Mouse (Mus musculus) forebrain, embryonic 16.5 days (tissue): Measurements from ENCODE around the gene Specc1. TPM values are rescaled to one million over a fixed set of nuclear protein-coding genes. Genes with fewer than 3 reads are reported as not detected.

Experiments
- ATAC-seq: fragments of 200-750 bp; cut with Nextera tagmentation; 2 replicates; pipeline ENCODE4 v1.8.0; 2017; ENCODE audit warnings: mild to moderate bottlenecking, moderate library complexity
- H3K27ac ChIP-seq: fragments of 300-500 bp; sonication (generic); 2 replicates; pipeline ENCODE4 v1.5.1; 2014; ENCODE audit warnings: low read length, control low read depth
- H3K27me3 ChIP-seq: fragments of 300-500 bp; sonication (generic); replicated peaks from 2 replicates; pipeline ENCODE4 v1.6.1; 2014; ENCODE audit warnings: low read length; ENCODE audit not compliant: control insufficient read depth, insufficient read depth
- H3K36me3 ChIP-seq: fragments of 300-500 bp; sonication (generic); 2 replicates; pipeline ENCODE4 v1.6.1; 2014; ENCODE audit not compliant: control insufficient read depth, insufficient read depth
- H3K4me1 ChIP-seq: fragments of 300-500 bp; sonication (generic); replicated peaks from 2 replicates; pipeline ENCODE4 v1.6.1; 2014; ENCODE audit warnings: low read length; ENCODE audit not compliant: control insufficient read depth, insufficient read depth
- H3K4me2 ChIP-seq: fragments of 300-500 bp; sonication (generic); 2 replicates; pipeline ENCODE4 v1.6.1; 2014; ENCODE audit warnings: mild to moderate bottlenecking, low read length, control low read depth
- H3K4me3 ChIP-seq: fragments of 300-500 bp; sonication (generic); replicated peaks from 2 replicates; pipeline ENCODE4 v1.5.1; 2014; ENCODE audit warnings: mild to moderate bottlenecking, low read length, control low read depth
- H3K9ac ChIP-seq: fragments of 300-500 bp; sonication (generic); replicated peaks from 2 replicates; pipeline ENCODE4 v1.6.1; 2014; ENCODE audit warnings: low read depth, low read length, control low read depth
- H3K9me3 ChIP-seq: fragments of 300-500 bp; sonication (generic); 2 replicates; pipeline ENCODE4 v1.6.1; 2016; ENCODE audit warnings: low read length; ENCODE audit not compliant: control insufficient read depth
- WGBS: fragments of 180-500 bp; shearing (Covaris S2); extraction: QIAGEN DNeasy Blood & Tissue Kit; methylation state at CpG from one replicate; pipeline ENCODE4 v1.1.7; 2014; 5-methylcytosine and 5-hydroxymethylcytosine counted together
- polyA plus RNA-seq: library from polyadenylated mRNA; unstranded; fragments of >200 nt; fragmentation: Nextera tagmentation; extraction: Ambion mirVana; gene quantifications from 2 replicates; pipeline ENCODE4 v1.2.1, GENCODE M21; 2015

The Specc1 gene
- polyA plus RNA-seq, 1 experiment from 2014 or later: 9.4 TPM

- H3K27me3 ChIP-seq: peaks cover 3% of the 10 kb centered on the region; the same call in 1 of the 2 replicates
- no peak overlapping the region for H3K9ac ChIP-seq
- H3K9me3 ChIP-seq: no peaks in the 10 kb centered on the region
- H3K27ac ChIP-seq: no peak overlapping the region
- WGBS: 79% methylated on average over 6 of the region's 6 CpGs
- no peaks in the 10 kb centered on the region for H3K4me1 ChIP-seq
- H3K4me2 ChIP-seq: no peak overlapping the region
- no peak overlapping the region for H3K4me3 ChIP-seq
- H3K36me3 ChIP-seq: no peaks in the 10 kb centered on the region
- no peak for ATAC-seq
Measured at GRCm38 (mm10) chr11:61962684-61963083, 6.1 kb downstream of the Specc1 start.

GRCm38 (mm10) chr11:61963193-61963592 is 6.6 kb downstream of the Specc1 start:
- H3K4me1 ChIP-seq: no peaks in the 10 kb centered on the region
- H3K36me3 ChIP-seq: no peaks in the 10 kb centered on the region
- H3K9ac ChIP-seq: no peak overlapping the region
- no peak overlapping the region for H3K4me2 ChIP-seq
- no peak overlapping the region for H3K4me3 ChIP-seq
- WGBS: 80% methylated on average over 3 of the region's 3 CpGs
- H3K27me3 ChIP-seq: no peaks in the 10 kb centered on the region
- no peaks in the 10 kb centered on the region for H3K9me3 ChIP-seq
- ATAC-seq: no peak
- no peak overlapping the region for H3K27ac ChIP-seq

DNA sequence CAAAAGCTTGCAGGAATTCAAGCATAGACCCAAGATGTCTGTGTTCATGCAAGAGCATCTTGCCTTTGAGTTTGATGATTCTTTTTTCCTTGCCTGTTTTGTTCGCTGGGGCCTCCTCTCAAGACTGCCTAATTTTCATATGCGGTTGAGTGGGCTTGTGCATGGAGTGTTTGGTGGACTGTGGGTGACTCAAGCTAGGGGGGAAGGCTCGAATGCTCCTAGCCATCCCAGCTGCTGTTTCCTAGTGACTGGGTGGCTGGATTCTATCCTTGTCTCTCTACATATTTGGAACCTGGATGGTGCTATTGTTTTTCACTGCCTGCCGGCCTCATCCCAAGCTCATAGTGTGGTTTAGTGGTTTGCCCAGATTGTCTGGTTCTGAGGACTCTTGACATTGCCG is 8.0 kb downstream of the Specc1 start:
- no peaks in the 10 kb centered on the region for H3K9me3 ChIP-seq
- ATAC-seq: no peak
- H3K27ac ChIP-seq: no peak overlapping the region
- no peaks in the 10 kb centered on the region for H3K4me1 ChIP-seq
- H3K27me3 ChIP-seq: no peaks in the 10 kb centered on the region
- no peak overlapping the region for H3K9ac ChIP-seq
- no peak overlapping the region for H3K4me2 ChIP-seq
- no peak overlapping the region for H3K4me3 ChIP-seq
- 86% methylated on average over 5 of the region's 5 CpGs for WGBS
- no peaks in the 10 kb centered on the region for H3K36me3 ChIP-seq

GRCm38 (mm10) chr11:61967034-61967433 is 10.5 kb downstream of the Specc1 start:
- Histone ChIP-seq H3K4me1 (no peaks in the 10 kb centered on the region), H3K9ac (no peak overlapping the region), H3K4me2 (no peak overlapping the region), H3K27ac (no peak overlapping the region), H3K4me3 (no peak overlapping the region), H3K36me3 (no peaks in the 10 kb centered on the region), H3K27me3 (no peaks in the 10 kb centered on the region), H3K9me3 (no peaks in the 10 kb centered on the region)
- 88% methylated on average over 8 of the region's 8 CpGs for WGBS
- ATAC-seq: no peak

DNA sequence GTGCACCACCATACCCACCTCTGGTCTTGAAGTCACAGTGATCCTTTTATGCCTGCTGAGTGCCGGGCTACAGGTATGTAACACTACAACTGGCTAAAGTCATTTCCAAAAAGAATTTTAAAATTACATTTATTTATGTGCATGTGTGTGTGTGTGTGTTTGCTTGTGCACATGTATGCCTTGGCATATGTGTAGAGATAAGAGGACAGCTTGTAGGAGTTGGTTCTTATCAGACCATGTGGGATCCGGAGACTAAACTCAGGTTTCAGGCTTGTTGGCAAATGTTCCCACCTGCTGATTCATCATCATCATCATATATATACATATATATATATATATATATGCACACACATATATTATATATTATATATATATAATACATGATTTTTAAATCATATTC is 12.3 kb downstream of the Specc1 start:
- 97% methylated on average over 2 of the region's 2 CpGs for WGBS
- H3K4me3 ChIP-seq: no peak overlapping the region
- H3K9me3 ChIP-seq: no peaks in the 10 kb centered on the region
- H3K4me2 ChIP-seq: no peak overlapping the region
- no peaks in the 10 kb centered on the region for H3K36me3 ChIP-seq
- H3K4me1 ChIP-seq: no peaks in the 10 kb centered on the region
- no peaks in the 10 kb centered on the region for H3K27me3 ChIP-seq
- ATAC-seq: no peak
- H3K9ac ChIP-seq: no peak overlapping the region
- H3K27ac ChIP-seq: no peak overlapping the region

- 65% methylated on average over 5 of the region's 5 CpGs for WGBS
- Histone ChIP-seq H3K4me2 (no peak overlapping the region), H3K4me3 (no peak overlapping the region), H3K27me3 (no peaks in the 10 kb centered on the region), H3K9ac (no peak overlapping the region), H3K27ac (no peak overlapping the region), H3K36me3 (no peaks in the 10 kb centered on the region), H3K9me3 (no peaks in the 10 kb centered on the region), H3K4me1 (no peaks in the 10 kb centered on the region)
- no peak for ATAC-seq
Measured at GRCm38 (mm10) chr11:61970901-61971300, 14.3 kb downstream of the Specc1 start.

GRCm38 (mm10) chr11:61971441-61972221 is 15.1 kb downstream of the Specc1 start:
- Histone ChIP-seq H3K9me3 (no peaks in the 10 kb centered on the region), H3K4me2 (no peak overlapping the region), H3K9ac (no peak overlapping the region), H3K4me1 (no peaks in the 10 kb centered on the region), H3K27ac (no peak overlapping the region), H3K4me3 (no peak overlapping the region), H3K36me3 (no peaks in the 10 kb centered on the region), H3K27me3 (no peaks in the 10 kb centered on the region)
- WGBS: 61% methylated on average over 7 of the region's 7 CpGs
- ATAC-seq: no peak

- Histone ChIP-seq H3K4me1 (no peaks in the 10 kb centered on the region), H3K27me3 (no peaks in the 10 kb centered on the region), H3K36me3 (no peaks in the 10 kb centered on the region), H3K4me3 (no peak overlapping the region), H3K4me2 (no peak overlapping the region), H3K9ac (no peak overlapping the region), H3K27ac (no peak overlapping the region), H3K9me3 (no peaks in the 10 kb centered on the region)
- no peak for ATAC-seq
- WGBS: 58% methylated on average over 13 of the region's 13 CpGs
Measured at GRCm38 (mm10) chr11:61974106-61974707, 17.6 kb downstream of the Specc1 start.

DNA sequence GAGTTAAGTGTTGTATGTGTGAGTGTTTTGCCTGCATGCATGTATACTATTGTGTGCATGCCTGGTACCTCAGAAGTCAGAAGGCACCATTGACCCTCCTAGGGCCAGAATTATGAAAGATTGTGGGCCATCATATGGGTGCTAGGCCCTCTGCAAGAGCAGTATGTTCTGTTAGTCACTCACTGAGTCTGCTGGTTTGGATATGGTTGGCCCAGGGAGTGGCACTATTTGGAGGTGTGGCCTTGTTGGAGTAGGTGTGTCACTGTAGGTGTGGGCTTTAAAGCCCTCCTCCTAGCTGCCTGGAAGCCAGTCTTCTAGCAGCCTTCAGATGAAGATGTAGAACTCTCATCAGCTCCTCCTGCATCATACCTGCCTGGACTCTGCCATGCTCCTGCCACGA is 19.2 kb downstream of the Specc1 start:
- WGBS: 87% methylated on average over 1 of the region's 1 CpGs
- H3K4me2 ChIP-seq: no peak overlapping the region
- no peak for ATAC-seq
- no peak overlapping the region for H3K27ac ChIP-seq
- H3K9me3 ChIP-seq: no peaks in the 10 kb centered on the region
- H3K9ac ChIP-seq: no peak overlapping the region
- no peak overlapping the region for H3K4me3 ChIP-seq
- H3K27me3 ChIP-seq: no peaks in the 10 kb centered on the region
- no peaks in the 10 kb centered on the region for H3K36me3 ChIP-seq
- H3K4me1 ChIP-seq: no peaks in the 10 kb centered on the region
